Mouse (Mus musculus) cortical plate, adult 2 months (tissue): ENCODE results near the gene Foxp1.

Source experiments
- CTCF ChIP-seq: fragments of 200-500 bp; IDR thresholded peaks from 2 replicates; pipeline ENCODE4 v1.5.1; 2011; ENCODE audit warnings: mild to moderate bottlenecking, control low read depth, low read length; ENCODE audit not compliant: insufficient read depth; ENCODE audit errors: extremely low read depth
- POLR2A ChIP-seq: fragments of 200-500 bp; IDR thresholded peaks from 2 replicates; pipeline ENCODE4 v1.6.1; 2011; ENCODE audit warnings: mild to moderate bottlenecking, low read length, control low read depth; ENCODE audit not compliant: insufficient read depth; ENCODE audit errors: extremely low read depth

DNA sequence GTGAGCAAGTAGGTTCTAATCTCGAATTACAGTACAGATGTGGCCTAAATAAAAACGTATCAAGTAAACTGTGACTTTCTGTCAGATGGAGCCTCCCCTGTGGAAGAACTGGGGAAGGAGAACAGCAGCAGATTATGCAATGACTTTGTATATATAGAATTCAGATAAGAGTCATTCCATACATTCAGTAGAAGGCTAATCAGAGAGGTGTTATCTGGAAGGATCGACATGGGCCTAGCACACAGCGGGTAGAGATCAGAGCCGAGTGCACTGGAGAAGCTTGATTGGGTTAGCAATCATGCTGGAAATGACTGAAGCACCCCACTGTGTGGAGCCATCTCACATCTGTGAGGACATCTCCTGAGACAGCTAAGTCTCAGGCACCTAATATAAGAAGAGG, 150.1 kb downstream of the Foxp1 start:
- no peak for TF ChIP-seq CTCF
- no peak for TF ChIP-seq POLR2A
